Mouse (Mus musculus) thymus, adult 2 months (tissue): ENCODE measurements around the gene Smap1.

Source experiments
- CTCF ChIP-seq: fragments of 200-500 bp; IDR thresholded peaks from 2 replicates; pipeline ENCODE4 v1.5.1; 2012; ENCODE audit warnings: mild to moderate bottlenecking, control low read depth, low read length, moderate library complexity, borderline replicate concordance; ENCODE audit not compliant: control insufficient read depth, poor library complexity, insufficient read depth; ENCODE audit errors: extremely low read depth
- POLR2A ChIP-seq: fragments of 200-500 bp; IDR thresholded peaks from 2 replicates; pipeline ENCODE4 v1.6.1; 2012; ENCODE audit warnings: mild to moderate bottlenecking, low read length, control low read depth, moderate library complexity; ENCODE audit not compliant: control insufficient read depth, poor library complexity, insufficient read depth; ENCODE audit errors: extremely low read depth

DNA sequence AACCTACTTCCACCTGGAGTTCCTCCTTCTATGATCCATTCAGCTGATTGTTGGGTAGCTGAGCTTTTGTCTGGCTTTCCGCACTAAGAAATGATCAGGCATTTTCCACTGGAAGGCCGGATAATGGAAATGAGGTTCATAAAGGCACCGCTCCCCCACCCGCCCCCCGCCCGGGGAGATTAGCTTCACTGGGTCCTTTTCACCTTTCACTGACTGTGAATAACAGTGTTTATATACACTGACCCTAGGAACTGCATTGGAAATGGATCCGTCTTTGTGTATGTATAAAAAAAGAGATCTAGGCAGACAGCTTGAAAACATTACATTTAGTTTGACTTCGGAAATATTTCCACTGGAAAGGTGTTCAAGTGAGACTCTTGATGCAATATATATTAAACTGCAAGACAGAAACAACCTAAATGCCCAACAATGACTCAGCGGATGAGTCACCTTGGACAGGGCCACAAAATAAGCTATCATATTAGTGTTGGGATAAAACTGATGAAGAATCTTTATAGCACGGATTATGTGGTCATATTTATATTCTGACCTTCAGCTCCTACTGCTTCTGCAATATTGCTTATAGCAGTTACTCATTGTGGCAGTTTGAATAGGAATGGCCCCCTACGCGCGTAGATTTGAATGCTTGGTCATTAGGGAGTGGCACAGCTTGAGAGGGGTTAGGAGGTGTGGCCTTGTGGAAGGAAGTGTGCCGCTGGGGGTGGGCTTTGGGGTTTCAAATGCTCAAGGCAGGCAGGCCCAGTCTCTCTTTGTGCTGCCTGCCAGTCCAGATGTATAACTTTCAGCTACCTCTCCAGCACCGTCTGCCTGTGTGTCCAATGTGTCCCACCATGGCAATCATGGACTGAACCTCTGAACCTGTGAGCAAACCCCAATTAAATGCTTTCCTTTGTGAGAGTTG, 26.9 kb upstream of the Smap1 start:
- TF ChIP-seq CTCF (no peak), POLR2A (no peak)
